Mouse (Mus musculus): Measurements from ENCODE around the gene Cpeb2.

DNA sequence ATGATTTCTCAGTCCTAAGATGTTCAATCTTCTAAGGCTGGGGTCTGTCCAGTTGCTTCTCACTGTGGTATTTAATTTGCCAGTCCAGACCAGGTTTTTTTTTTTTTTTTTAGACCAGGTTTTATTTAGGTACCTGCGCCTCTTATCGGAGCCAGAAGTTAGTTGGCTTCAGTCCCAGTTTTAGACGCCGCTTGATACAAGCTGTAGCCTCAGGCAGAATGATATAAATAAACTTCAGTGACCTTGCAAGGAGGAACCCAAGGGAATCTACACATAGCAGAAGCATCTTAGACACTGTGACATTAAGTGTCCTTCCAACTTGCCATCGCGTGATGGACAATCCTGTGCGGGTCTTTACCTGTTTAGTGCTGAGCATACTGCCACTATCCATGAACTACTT lies 64.5 kb downstream of the Cpeb2 start:
- TF ChIP-seq CTCF (IDR thresholded peaks at IDR 0.05; ENCODE audit: low read depth): no peak
- TF ChIP-seq EP300 (IDR thresholded peaks at IDR 0.05; ENCODE audit: low read depth): no peak
